Mouse (Mus musculus) thymus, adult 2 months (tissue): Measurements from ENCODE around the gene Lrrtm4. TPM values are rescaled to one million over a fixed set of nuclear protein-coding genes. Genes with fewer than 3 reads are reported as not detected.

Experiments used
- DNase-seq: peaks from one replicate; pipeline ENCODE4 v3.0.0; 2021
- H3K27ac ChIP-seq: fragments of 200-500 bp; 2 replicates; pipeline ENCODE4 v1.5.1; 2012; ENCODE audit warnings: low read length, control low read depth; ENCODE audit not compliant: control insufficient read depth, insufficient read depth
- H3K27me3 ChIP-seq: fragments of 200-500 bp; 2 replicates; pipeline ENCODE4 v1.6.1; 2012; ENCODE audit warnings: mild to moderate bottlenecking, low read length, moderate library complexity, mixed read lengths; ENCODE audit not compliant: control insufficient read depth, insufficient read depth
- H3K36me3 ChIP-seq: fragments of 200-500 bp; 2 replicates; pipeline ENCODE4 v1.6.1; 2012; ENCODE audit warnings: mild to moderate bottlenecking, low read length, moderate library complexity; ENCODE audit not compliant: control insufficient read depth, insufficient read depth
- H3K4me1 ChIP-seq: fragments of 200-500 bp; replicated peaks from 2 replicates; pipeline ENCODE4 v1.6.1; 2012; ENCODE audit warnings: low read length; ENCODE audit not compliant: control insufficient read depth, insufficient read depth
- H3K4me3 ChIP-seq: fragments of 200-500 bp; 2 replicates; pipeline ENCODE4 v1.5.1; 2012; ENCODE audit warnings: mild to moderate bottlenecking, low read length, control low read depth, moderate library complexity; ENCODE audit not compliant: control insufficient read depth, insufficient read depth
- CTCF ChIP-seq: fragments of 200-500 bp; IDR thresholded peaks from 2 replicates; pipeline ENCODE4 v1.5.1; 2012; ENCODE audit warnings: mild to moderate bottlenecking, control low read depth, low read length, moderate library complexity, borderline replicate concordance; ENCODE audit not compliant: control insufficient read depth, poor library complexity, insufficient read depth; ENCODE audit errors: extremely low read depth
- POLR2A ChIP-seq: fragments of 200-500 bp; IDR thresholded peaks from 2 replicates; pipeline ENCODE4 v1.6.1; 2012; ENCODE audit warnings: mild to moderate bottlenecking, low read length, control low read depth, moderate library complexity; ENCODE audit not compliant: control insufficient read depth, poor library complexity, insufficient read depth; ENCODE audit errors: extremely low read depth
- WGBS: fragments of 180-500 bp; shearing (Covaris S2); methylation state at CpG from one replicate; pipeline ENCODE4 v1.1.7; 2018; 5-methylcytosine and 5-hydroxymethylcytosine counted together
- polyA plus RNA-seq: library from polyadenylated mRNA; depleted of rRNA; stranded (reverse); fragments of >200 nt; gene quantifications from 2 replicates; pipeline ENCODE4 v1.2.3, GENCODE M21; 2012

The Lrrtm4 gene
- polyA plus RNA-seq, 1 experiment = not detected

GRCm38 (mm10) chr6:80301871-80302270 lies 283.2 kb downstream of the Lrrtm4 start:
- Histone ChIP-seq H3K4me1 (no peaks in the 10 kb centered on the region), H3K27ac (no peak overlapping the region), H3K4me3 (no peak overlapping the region), H3K27me3 (no peaks in the 10 kb centered on the region), H3K36me3 (no peaks in the 10 kb centered on the region)
- no peak for DNase-seq
- TF ChIP-seq CTCF (no peak), POLR2A (no peak)

GRCm38 (mm10) chr6:80303568-80303967 lies 284.9 kb downstream of the Lrrtm4 start:
- DNase-seq = no peak
- TF ChIP-seq POLR2A (no peak), CTCF (no peak)
- Histone ChIP-seq H3K27me3 (no peaks in the 10 kb centered on the region), H3K4me1 (no peaks in the 10 kb centered on the region), H3K4me3 (no peak overlapping the region), H3K27ac (no peak overlapping the region), H3K36me3 (no peaks in the 10 kb centered on the region)
- WGBS = 9% methylated on average over 1 of the region's 1 CpGs

GRCm38 (mm10) chr6:80328391-80328790 lies 309.7 kb downstream of the Lrrtm4 start:
- H3K27ac ChIP-seq = no peak overlapping the region
- no peaks in the 10 kb centered on the region for H3K36me3 ChIP-seq
- H3K4me1 ChIP-seq = no peaks in the 10 kb centered on the region
- H3K4me3 ChIP-seq = no peak overlapping the region
- DNase-seq = no peak
- WGBS = 87% methylated on average over 3 of the region's 3 CpGs
- H3K27me3 ChIP-seq = no peaks in the 10 kb centered on the region
- TF ChIP-seq POLR2A = no peak
- no peak for TF ChIP-seq CTCF

- H3K27me3 ChIP-seq = no peaks in the 10 kb centered on the region
- no peaks in the 10 kb centered on the region for H3K4me1 ChIP-seq
- TF ChIP-seq CTCF = no peak
- TF ChIP-seq POLR2A = no peak
- no peak overlapping the region for H3K4me3 ChIP-seq
- H3K27ac ChIP-seq = no peak overlapping the region
- WGBS = 87% methylated on average over 3 of the region's 3 CpGs
- no peaks in the 10 kb centered on the region for H3K36me3 ChIP-seq
- DNase-seq = no peak
These were observed 313.1 kb downstream of the Lrrtm4 start for GRCm38 (mm10) chr6:80331751-80332150.

GRCm38 (mm10) chr6:80352307-80352706 lies 333.6 kb downstream of the Lrrtm4 start:
- WGBS = 96% methylated on average over 1 of the region's 1 CpGs
- no peak for DNase-seq
- Histone ChIP-seq H3K36me3 (no peaks in the 10 kb centered on the region), H3K4me1 (no peaks in the 10 kb centered on the region), H3K4me3 (no peak overlapping the region), H3K27me3 (no peaks in the 10 kb centered on the region), H3K27ac (no peak overlapping the region)
- TF ChIP-seq CTCF (no peak), POLR2A (no peak)

- H3K27me3 ChIP-seq = no peaks in the 10 kb centered on the region
- no peak for TF ChIP-seq POLR2A
- TF ChIP-seq CTCF = no peak
- H3K4me1 ChIP-seq = no peaks in the 10 kb centered on the region
- H3K4me3 ChIP-seq = no peak overlapping the region
- H3K36me3 ChIP-seq = no peaks in the 10 kb centered on the region
- WGBS = 19% methylated on average over 1 of the region's 1 CpGs
- H3K27ac ChIP-seq = no peak overlapping the region
- DNase-seq = no peak
These were observed 338.4 kb downstream of the Lrrtm4 start for GRCm38 (mm10) chr6:80357092-80357491.

GRCm38 (mm10) chr6:80363593-80363992 lies 344.9 kb downstream of the Lrrtm4 start:
- Histone ChIP-seq H3K27ac (no peak overlapping the region), H3K27me3 (no peaks in the 10 kb centered on the region), H3K36me3 (no peaks in the 10 kb centered on the region), H3K4me1 (no peaks in the 10 kb centered on the region), H3K4me3 (no peak overlapping the region)
- no peak for DNase-seq
- no peak for TF ChIP-seq CTCF
- no peak for TF ChIP-seq POLR2A
